Mouse (Mus musculus) bone marrow macrophage, adult 2 months (primary cell): ENCODE results near the gene Gipc3. TPM values are rescaled to one million over a fixed set of nuclear protein-coding genes. Genes with fewer than 3 reads are reported as not detected.
A peak's percentile ranks its signal among the peaks of the same experiment; 100 is the strongest.

Source experiments
- H3K27ac ChIP-seq: 2 replicates; pipeline ENCODE4 v1.5.1; 2012; ENCODE audit warnings: low read depth, low read length; ENCODE audit not compliant: insufficient read depth
- H3K4me1 ChIP-seq: 2 replicates; pipeline ENCODE4 v1.6.1; 2012; ENCODE audit warnings: low read length; ENCODE audit not compliant: control insufficient read depth, insufficient read depth
- H3K4me3 ChIP-seq: 2 replicates; pipeline ENCODE4 v1.5.1; 2012; ENCODE audit warnings: mild to moderate bottlenecking, low read length, moderate library complexity; ENCODE audit not compliant: insufficient read depth
- CTCF ChIP-seq: IDR thresholded peaks from 2 replicates; pipeline ENCODE4 v1.5.1; 2012; ENCODE audit warnings: low read depth, mild to moderate bottlenecking, low read length, moderate library complexity
- POLR2A ChIP-seq: IDR thresholded peaks from 2 replicates; pipeline ENCODE4 v1.6.1; 2012; ENCODE audit warnings: mild to moderate bottlenecking, low read depth, low read length, borderline replicate concordance
- polyA plus RNA-seq: library from polyadenylated mRNA; stranded (reverse); fragments of >200 nt; gene quantifications from 2 replicates; pipeline ENCODE4 v1.2.4, GENCODE M21; 2012; ENCODE audit not compliant: missing spikeins, insufficient read depth, insufficient read length

The Gipc3 gene
- polyA plus RNA-seq, 1 experiment: not detected

GRCm38 (mm10) chr10:81287513-81288157 is 55.4 kb downstream of the Gipc3 start:
- H3K27ac ChIP-seq: no peak overlapping the region
- no peak overlapping the region for H3K4me3 ChIP-seq
- no peak for TF ChIP-seq POLR2A
- peak; percentile 94 for TF ChIP-seq CTCF
- peaks cover 14% of the 10 kb centered on the region for H3K4me1 ChIP-seq

DNA sequence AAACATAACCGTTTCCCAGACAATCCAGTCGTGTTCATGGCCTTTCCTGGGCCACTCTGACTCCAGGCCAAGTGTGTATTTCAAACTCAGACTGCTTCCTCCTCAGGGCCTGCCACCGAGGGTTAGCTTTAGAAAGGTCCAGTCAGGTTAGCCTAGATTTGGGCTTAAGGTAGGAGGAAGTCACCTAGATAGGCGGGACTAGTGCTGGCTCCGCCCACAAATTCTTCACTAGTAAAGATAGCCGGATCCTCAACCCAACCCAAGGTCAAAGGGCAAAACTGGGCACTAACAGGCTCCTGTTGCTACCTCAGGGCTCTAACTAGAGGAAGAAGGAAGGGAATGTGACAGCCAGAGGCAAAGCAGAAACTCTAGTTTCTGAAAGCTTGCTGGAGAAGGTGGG is 56.5 kb downstream of the Gipc3 start:
- Histone ChIP-seq H3K4me3 (no peak overlapping the region), H3K27ac (no peak overlapping the region), H3K4me1 (peaks cover 8% of the 10 kb centered on the region)
- TF ChIP-seq POLR2A (no peak), CTCF (no peak)

DNA sequence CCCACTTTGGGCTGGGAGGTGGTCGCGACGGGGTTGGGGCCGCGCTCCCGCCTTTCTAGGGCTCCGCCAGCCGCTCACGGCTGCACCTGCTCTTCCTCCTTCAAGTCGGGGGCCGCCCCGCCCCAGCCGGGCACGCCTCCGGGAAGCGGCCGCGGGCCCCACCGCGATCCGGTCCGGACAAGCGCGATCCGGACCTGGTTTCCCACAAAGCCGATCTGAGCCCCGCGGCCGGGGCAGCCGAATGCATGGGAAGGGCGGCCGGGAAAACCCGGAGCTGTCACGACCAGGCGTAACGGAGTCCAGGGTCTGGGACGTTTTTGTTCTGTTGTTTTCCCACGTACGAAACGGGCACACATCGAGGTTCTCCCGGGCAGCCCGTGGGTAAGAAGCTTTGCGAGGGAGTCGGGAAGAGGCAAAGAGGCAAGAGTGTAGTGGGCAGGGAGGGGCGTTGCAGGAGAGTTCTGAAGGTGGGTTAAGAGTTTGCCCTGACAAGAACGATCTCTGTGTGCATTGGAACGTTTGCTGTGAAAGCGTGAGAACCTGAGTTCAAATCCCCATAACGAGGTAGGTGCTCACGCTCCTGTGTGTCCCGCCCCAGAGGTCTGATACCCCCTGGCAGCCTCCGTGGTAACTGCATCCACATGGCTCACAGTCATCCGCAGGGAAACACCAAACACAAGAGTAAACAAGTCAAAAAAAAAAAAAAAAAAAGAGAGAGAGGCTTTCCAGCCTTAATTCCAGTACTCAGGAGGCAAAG is 57.2 kb downstream of the Gipc3 start:
- H3K4me1 ChIP-seq: peaks cover under 1% of the 10 kb centered on the region; the same call in 1 of the 2 replicates
- peak overlapping the region; percentile 72 for H3K4me3 ChIP-seq
- TF ChIP-seq CTCF (0 out of 2 replicates have a peak, but pooled peaks have one; percentile 16), POLR2A (no peak)
- no peak overlapping the region for H3K27ac ChIP-seq

Other genes with a start within 250 kb of the Gipc3 start
- 1.3 TPM in 2 replicates for gene Creb3l3, start 244.4 kb downstream of the Gipc3 start, polyA plus RNA-seq
- 71.4 and 77.6 TPM in 2 replicates for gene Map2k2, start 237.4 kb downstream of the Gipc3 start, polyA plus RNA-seq
- 52.0 and 54.9 TPM in 2 replicates for gene Zbtb7a, start 208.0 kb downstream of the Gipc3 start, polyA plus RNA-seq
- gene Pias4, start 175.3 kb downstream of the Gipc3 start, polyA plus RNA-seq: 21.9 and 28.2 TPM in 2 replicates
- gene Eef2, start 166.6 kb downstream of the Gipc3 start, polyA plus RNA-seq: 877 and 1,003 TPM in 2 replicates
- gene Dapk3, start 160.3 kb downstream of the Gipc3 start, polyA plus RNA-seq: 36.4 and 39.8 TPM in 2 replicates
- gene 4930442H23Rik, start 159.4 kb downstream of the Gipc3 start, polyA plus RNA-seq: not detected in 2 replicates
- not detected in 2 replicates for gene Nmrk2, start 141.2 kb downstream of the Gipc3 start, polyA plus RNA-seq
- not detected in 2 replicates for gene Atcay, start 112.4 kb downstream of the Gipc3 start, polyA plus RNA-seq
- 2.7 and 3.0 TPM in 2 replicates for gene Zfr2, start 110.1 kb downstream of the Gipc3 start, polyA plus RNA-seq
- gene Matk, start 90.3 kb downstream of the Gipc3 start, polyA plus RNA-seq: 10.8 and 14.4 TPM in 2 replicates
- gene Mrpl54, start 76.3 kb downstream of the Gipc3 start, polyA plus RNA-seq: 46.5 and 51.1 TPM in 2 replicates
- 34.3 and 36.1 TPM in 2 replicates for gene Apba3, start 76.3 kb downstream of the Gipc3 start, polyA plus RNA-seq
- gene Tjp3, start 51.7 kb downstream of the Gipc3 start, polyA plus RNA-seq: 9.2 and 9.8 TPM in 2 replicates
- 90.9 and 106 TPM in 2 replicates for gene Pip5k1c, start 50.3 kb downstream of the Gipc3 start, polyA plus RNA-seq
- 18.1 and 18.2 TPM in 2 replicates for gene Cactin, start 22.2 kb downstream of the Gipc3 start, polyA plus RNA-seq
- gene Tbxa2r, start 14.5 kb downstream of the Gipc3 start, polyA plus RNA-seq: not detected in 2 replicates
- gene Hmg20b, start 7.2 kb upstream of the Gipc3 start, polyA plus RNA-seq: 52.2 and 53.3 TPM in 2 replicates
- gene Mfsd12, start 14.2 kb upstream of the Gipc3 start, polyA plus RNA-seq: 80.9 and 86.2 TPM in 2 replicates
- gene 4930404N11Rik, start 22.6 kb upstream of the Gipc3 start, polyA plus RNA-seq: not detected in 2 replicates
- gene Fzr1, start 35.2 kb upstream of the Gipc3 start, polyA plus RNA-seq: 32.6 and 35.0 TPM in 2 replicates
- gene Dohh, start 41.2 kb upstream of the Gipc3 start, polyA plus RNA-seq: 23.1 and 29.5 TPM in 2 replicates
- 0.75 and 2.2 TPM in 2 replicates for gene Gm48551, start 41.2 kb upstream of the Gipc3 start, polyA plus RNA-seq
- gene Gm48552, start 45.7 kb upstream of the Gipc3 start, polyA plus RNA-seq: not detected in 2 replicates
- 41.9 and 45.5 TPM in 2 replicates for gene Smim24, start 49.8 kb upstream of the Gipc3 start, polyA plus RNA-seq
- 31.8 and 38.6 TPM in 2 replicates for gene Nfic, start 112.4 kb upstream of the Gipc3 start, polyA plus RNA-seq
- gene Celf5, start 139.4 kb upstream of the Gipc3 start, polyA plus RNA-seq: not detected in 2 replicates
- 37.9 and 40.9 TPM in 2 replicates for gene Ncln, start 153.1 kb upstream of the Gipc3 start, polyA plus RNA-seq
- 0.46 TPM in 1 of 2 replicates, not detected in the other for gene S1pr4, start 156.9 kb upstream of the Gipc3 start, polyA plus RNA-seq
- 23.5 and 24.2 TPM in 2 replicates for gene Gna15, start 181.0 kb upstream of the Gipc3 start, polyA plus RNA-seq
- gene Gna11, start 201.9 kb upstream of the Gipc3 start, polyA plus RNA-seq: 10.1 and 10.5 TPM in 2 replicates
- 478 and 551 TPM in 2 replicates for gene Aes, start 216.2 kb upstream of the Gipc3 start, polyA plus RNA-seq
- 17.9 and 24.5 TPM in 2 replicates for gene Tle2, start 231.3 kb upstream of the Gipc3 start, polyA plus RNA-seq